Mouse (Mus musculus) cerebellum, postnatal 25 days (tissue): ENCODE data around the gene Atoh8.

Experiments
- DNase-seq, 2 experiments: peaks; one replicate each; pipeline ENCODE4 v3.0.0; 2021; ENCODE audit warnings: mixed read lengths in 2 of 2

Gene Atoh8

GRCm38 (mm10) chr6:72225686-72226085 lies 9.7 kb downstream of the Atoh8 start:
- DNase-seq, result no peak

GRCm38 (mm10) chr6:72223892-72224291 lies 11.5 kb downstream of the Atoh8 start:
- no peak for DNase-seq

GRCm38 (mm10) chr6:72222876-72223275 lies 12.5 kb downstream of the Atoh8 start:
- DNase-seq, result peak; percentile 57 to 60

GRCm38 (mm10) chr6:72222271-72222724 lies 13.1 kb downstream of the Atoh8 start:
- DNase-seq, result peak in 1 of 2 experiments; percentile 31

- DNase-seq, result peak in 1 of 2 experiments; percentile 34
These were observed 14.1 kb downstream of the Atoh8 start for GRCm38 (mm10) chr6:72221271-72221670.

- DNase-seq, result peak; percentile 69 to 79
These were observed 15.8 kb downstream of the Atoh8 start for GRCm38 (mm10) chr6:72219549-72219948.

- no peak for DNase-seq
These were observed 17.1 kb downstream of the Atoh8 start for GRCm38 (mm10) chr6:72218281-72218680.

GRCm38 (mm10) chr6:72217415-72217784 lies 18.0 kb downstream of the Atoh8 start:
- DNase-seq, result no peak

- DNase-seq, result peak; percentile 99 to 100
These were observed 18.5 kb downstream of the Atoh8 start for GRCm38 (mm10) chr6:72216681-72217414.

- DNase-seq, result no peak
These were observed 19.8 kb downstream of the Atoh8 start for GRCm38 (mm10) chr6:72215582-72215981.

- peak; percentile 62 to 64 for DNase-seq
These were observed 24.0 kb downstream of the Atoh8 start for GRCm38 (mm10) chr6:72211360-72211759.

GRCm38 (mm10) chr6:72210823-72211222 lies 24.6 kb downstream of the Atoh8 start:
- DNase-seq, result peak in 1 of 2 experiments; percentile 49

GRCm38 (mm10) chr6:72209738-72210137 lies 25.6 kb downstream of the Atoh8 start:
- no peak for DNase-seq

GRCm38 (mm10) chr6:72208406-72209045 lies 26.9 kb downstream of the Atoh8 start:
- peak; percentile 56 to 67 for DNase-seq

GRCm38 (mm10) chr6:72206021-72206420 lies 29.4 kb downstream of the Atoh8 start:
- no peak for DNase-seq

GRCm38 (mm10) chr6:72204858-72205257 lies 30.5 kb downstream of the Atoh8 start:
- DNase-seq, result no peak

- DNase-seq, result no peak
These were observed 32.1 kb downstream of the Atoh8 start for GRCm38 (mm10) chr6:72203279-72203678.

- no peak for DNase-seq
These were observed 32.6 kb downstream of the Atoh8 start for GRCm38 (mm10) chr6:72202732-72203131.

GRCm38 (mm10) chr6:72200595-72201256 lies 34.7 kb downstream of the Atoh8 start:
- no peak for DNase-seq

GRCm38 (mm10) chr6:72197515-72197914 lies 37.9 kb downstream of the Atoh8 start:
- no peak for DNase-seq

- no peak for DNase-seq
These were observed 38.7 kb downstream of the Atoh8 start for GRCm38 (mm10) chr6:72196660-72197059.

- DNase-seq, result no peak
These were observed 44.8 kb downstream of the Atoh8 start for GRCm38 (mm10) chr6:72190577-72190976.

GRCm38 (mm10) chr6:72190120-72190519 lies 45.3 kb downstream of the Atoh8 start:
- no peak for DNase-seq
